Mouse (Mus musculus) heart, adult 2 months (tissue): ENCODE measurements around the gene Cenpf.

Experiments
- CTCF ChIP-seq: fragments of 200-600 bp; IDR thresholded peaks from 2 replicates; pipeline ENCODE4 v1.8.1; 2022; ENCODE audit warnings: antibody characterized with exemption, mild to moderate bottlenecking, moderate library complexity
- EP300 ChIP-seq: fragments of 200-500 bp; IDR thresholded peaks from 2 replicates; pipeline ENCODE4 v1.6.1; 2011; ENCODE audit warnings: low read depth, low read length, control low read depth; ENCODE audit not compliant: insufficient read depth
- POLR2A ChIP-seq: fragments of 200-500 bp; IDR thresholded peaks from 2 replicates; pipeline ENCODE4 v1.6.1; 2011; ENCODE audit warnings: mild to moderate bottlenecking, low read depth, low read length, control low read depth; ENCODE audit not compliant: insufficient read depth

- no peak for TF ChIP-seq CTCF
- TF ChIP-seq EP300: no peak
- TF ChIP-seq POLR2A: no peak
Observed at GRCm38 (mm10) chr1:189686025-189686424, 1.9 kb downstream of the Cenpf start.
